Mouse (Mus musculus) neutrophil, adult 5-6 weeks (primary cell): ENCODE measurements around the gene Eml2. TPM values are rescaled to one million over a fixed set of nuclear protein-coding genes. Genes with fewer than 3 reads are reported as not detected.
"Not testable (repeated sequence)": the region's sequence is repeated elsewhere in the genome, so short reads cannot be mapped to it uniquely, and the experiment has no call there.

ENCODE experiments used
- ATAC-seq: fragments of 151-379, 151-347 bp; 2 replicates; pipeline ENCODE4 v1.8.0; 2017; ENCODE audit warnings: mild to moderate bottlenecking, moderate TSS enrichment; ENCODE audit not compliant: insufficient number of reproducible peaks, poor library complexity, low FRiP score, severe bottlenecking; ENCODE audit errors: extremely low read depth
- total RNA-seq: library from RNA; stranded (forward); fragments of 200-1000 nt; gene quantifications from 2 replicates; pipeline ENCODE4 v1.2.3, GENCODE M21; 2017

Gene Eml2
- 9.1 and 13.3 TPM in 2 replicates for total RNA-seq

DNA sequence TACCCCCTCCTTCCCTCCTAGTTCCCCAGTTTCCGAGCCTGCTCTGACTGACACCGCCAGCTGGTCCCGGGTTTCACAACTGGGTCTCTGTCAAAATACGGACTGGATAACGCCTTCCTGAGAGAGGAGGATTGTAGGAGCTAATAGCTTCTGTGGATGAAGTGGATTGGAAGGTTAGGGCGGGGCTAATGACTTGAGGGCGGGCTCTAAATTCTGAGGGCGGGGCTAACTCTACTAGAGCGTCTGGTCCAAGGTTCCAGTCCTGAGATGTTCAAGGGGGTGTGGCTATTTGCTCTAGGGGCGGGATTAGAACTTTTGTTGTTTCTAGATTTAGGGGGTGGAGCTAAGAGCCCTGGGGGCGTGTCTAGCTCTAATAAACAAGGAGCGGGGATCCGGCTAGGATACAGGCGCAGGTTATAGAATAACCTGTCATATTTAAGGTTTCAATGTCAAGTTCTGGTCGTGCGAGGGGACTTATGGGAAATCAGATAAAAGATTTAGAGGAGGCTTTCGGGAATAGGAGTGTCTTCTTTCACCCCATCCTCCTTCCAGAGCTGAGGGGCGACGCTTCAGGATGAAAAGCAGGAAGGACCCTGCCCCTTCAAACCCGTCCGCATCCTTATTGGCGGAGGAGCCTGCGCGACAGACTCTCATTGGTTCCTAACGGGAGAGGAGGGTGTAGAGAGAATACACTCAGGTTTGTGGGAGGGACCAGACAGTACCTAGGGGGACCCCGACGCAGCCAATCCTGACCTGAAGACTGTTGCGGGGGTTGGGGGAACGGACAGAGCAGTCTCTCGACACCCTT, at the start of gene Eml2:
Gene Eml2 (plus strand): TSS at position 714 of the 808 bp plus-strand sequence.
- no peak for ATAC-seq

DNA sequence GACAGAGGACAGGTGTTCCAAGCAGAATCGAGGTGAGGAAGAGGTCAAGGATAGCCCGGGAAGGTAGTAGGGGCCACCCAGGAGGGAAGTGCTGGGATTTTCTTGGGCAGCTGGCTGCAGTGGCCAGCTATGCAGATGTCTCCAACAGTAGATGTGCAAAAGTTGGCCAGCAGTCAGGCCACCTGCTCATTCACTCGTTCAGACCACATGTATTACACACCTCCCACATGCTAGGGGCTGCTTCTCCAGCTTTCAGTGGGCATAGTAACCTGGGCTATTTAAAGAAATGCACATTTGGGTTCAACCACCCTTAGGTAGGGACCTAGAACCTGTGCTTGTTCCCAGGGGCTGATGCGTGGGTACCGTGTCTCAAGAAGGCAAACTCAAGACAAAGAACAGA, 48.5 kb upstream of the Eml2 start:
- no peak for ATAC-seq

DNA sequence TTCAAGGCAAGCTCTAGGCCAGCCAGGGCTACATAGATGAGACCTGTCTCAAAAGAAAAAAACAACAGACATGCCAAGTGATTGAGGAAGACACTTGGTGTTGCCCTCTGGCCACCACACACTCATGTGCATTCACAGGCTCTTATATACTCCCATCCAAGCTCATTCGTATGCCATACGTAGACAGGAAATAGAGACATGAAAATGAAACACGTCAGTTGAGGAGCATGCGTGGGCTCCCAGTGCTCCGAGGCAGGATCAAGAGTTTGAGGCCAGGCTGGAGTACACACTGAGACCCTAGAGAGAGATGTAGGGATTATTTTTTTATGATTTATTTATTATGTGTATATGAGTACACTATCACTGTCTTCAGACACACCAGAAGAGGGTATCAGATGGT, 46.8 kb upstream of the Eml2 start:
- ATAC-seq = no peak

DNA sequence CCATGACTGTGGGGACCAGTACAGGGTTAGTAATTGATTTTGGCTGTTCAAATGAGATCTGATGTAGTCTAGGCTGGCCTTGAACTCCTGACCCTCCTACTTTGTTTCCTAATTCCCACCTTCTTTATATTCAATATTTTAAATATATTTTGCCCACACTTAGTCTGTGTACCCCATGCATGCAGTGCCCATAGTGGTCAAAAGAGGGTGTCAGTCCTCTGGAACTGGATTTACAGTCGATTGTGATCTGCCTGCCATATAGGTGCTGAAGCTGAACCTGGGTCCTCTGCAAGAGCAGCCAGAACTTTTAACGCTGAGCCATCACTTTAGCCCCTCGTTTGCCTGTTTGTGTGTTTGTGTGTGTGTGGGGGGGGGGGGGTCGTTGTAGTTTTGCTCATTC, 45.6 kb upstream of the Eml2 start:
- ATAC-seq = no peak

DNA sequence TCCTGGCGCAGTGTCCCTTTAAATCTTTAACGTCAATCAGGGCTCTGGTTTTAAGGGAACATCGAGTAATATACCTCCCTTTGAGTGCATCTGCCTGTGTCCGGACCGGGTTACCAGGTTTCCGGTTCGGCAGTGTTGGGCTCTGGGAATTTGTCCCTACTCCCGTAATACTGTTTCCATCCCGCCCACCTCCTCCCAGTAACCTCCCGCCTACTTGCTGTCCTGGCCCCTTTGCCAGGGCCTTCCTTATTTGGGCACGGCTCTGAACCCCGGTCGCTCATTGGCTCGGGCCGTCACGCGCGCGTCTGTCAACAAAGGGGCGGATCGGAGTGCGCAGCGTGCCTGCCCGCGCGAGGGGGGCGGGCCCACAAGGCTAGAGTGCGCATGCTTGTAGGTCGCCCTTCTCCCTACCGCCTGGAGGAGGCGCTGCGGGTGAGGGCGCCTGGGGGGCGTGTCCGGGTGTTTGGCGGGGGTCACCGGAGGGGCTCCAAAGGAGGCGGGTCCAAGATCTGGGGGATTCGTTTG, 44.8 kb upstream of the Eml2 start:
- ATAC-seq = peak; percentile 90

DNA sequence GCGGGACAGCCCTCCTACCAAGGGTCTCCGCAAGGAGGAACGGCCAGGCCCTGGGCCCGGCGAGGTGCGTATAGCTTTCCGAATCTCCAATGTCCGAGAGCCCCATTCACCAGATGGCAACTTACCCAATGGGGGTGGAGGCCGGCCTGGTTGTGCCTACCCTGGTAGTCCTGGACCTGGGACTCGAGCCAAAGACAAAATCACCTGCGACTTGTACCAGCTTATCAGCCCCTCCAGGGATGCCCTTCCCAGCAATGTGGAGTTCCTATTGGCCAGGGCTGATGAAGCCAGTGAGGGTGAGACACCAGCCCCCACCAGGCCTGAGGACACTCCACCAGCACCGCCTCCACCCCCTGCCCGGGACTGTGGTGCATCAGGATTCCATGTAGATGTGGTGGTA, 40.1 kb upstream of the Eml2 start:
- no peak for ATAC-seq

DNA sequence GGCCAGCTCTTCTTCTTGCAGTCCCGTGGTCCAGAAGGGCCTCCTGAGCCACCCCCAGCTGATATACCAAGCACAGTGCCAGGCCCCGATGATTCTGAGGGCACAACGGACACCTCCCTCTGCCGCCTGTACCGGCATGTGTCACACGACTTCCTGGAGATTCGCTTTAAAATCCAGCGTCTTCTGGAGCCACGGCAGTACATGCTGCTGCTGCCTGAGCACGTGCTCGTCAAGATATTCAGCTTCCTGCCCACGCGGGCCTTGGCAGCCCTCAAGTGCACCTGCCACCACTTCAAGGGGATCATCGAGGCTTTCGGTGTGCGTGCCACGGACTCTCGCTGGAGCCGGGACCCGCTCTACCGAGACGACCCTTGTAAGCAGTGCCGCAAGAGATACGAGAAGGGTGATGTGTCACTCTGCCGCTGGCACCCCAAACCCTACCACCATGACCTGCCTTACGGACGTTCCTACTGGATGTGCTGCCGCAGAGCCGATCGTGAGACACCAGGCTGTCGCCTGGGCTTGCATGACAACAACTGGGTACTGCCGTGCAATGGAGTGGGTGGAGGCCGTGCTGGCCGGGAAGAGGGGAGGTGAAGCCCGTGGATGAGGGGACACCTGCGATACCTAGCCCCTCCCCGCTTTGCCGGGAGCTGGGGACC, 39.4 kb upstream of the Eml2 start:
- peak; percentile 17; the same call in 1 of the 2 replicates for ATAC-seq

DNA sequence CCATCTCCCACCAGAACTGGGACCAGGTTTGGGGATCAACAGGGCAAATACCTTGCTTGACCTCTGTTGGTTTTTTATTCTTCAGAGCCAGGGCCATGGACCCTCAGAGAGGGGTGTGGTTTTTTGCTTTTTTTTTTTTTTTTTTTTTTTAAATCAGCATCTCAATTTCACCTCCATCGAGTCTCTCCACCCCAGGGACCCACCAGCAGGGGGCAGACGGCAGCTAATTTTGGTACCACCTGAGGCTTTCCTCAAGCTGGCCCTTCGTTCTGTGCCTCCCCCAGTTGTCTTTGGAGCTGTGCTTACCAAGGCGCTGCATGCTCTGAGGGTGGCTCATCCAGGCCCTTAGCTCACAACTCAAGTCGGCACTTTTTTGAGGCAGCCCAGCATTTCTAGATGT, 38.8 kb upstream of the Eml2 start:
- no peak for ATAC-seq

DNA sequence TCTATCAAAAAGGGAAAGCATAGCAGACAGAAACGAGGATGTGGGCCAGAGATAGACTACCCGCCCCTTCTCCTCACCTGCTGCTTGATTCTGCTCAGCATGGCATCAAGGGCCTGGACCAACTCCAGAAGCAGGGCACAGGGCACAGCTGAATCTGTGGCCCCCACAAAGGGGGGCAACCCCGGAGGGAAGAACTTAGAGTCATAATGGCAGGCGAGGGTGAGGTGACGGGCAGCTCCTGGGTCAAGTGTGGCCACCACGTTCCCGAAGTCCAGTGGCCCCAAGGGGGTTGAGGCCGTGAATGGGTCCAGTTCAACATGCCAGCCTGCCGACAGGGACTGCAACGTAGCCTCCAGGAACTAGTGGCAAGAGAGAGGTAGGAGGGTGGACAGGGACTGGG, 29.4 kb upstream of the Eml2 start:
- no peak for ATAC-seq

DNA sequence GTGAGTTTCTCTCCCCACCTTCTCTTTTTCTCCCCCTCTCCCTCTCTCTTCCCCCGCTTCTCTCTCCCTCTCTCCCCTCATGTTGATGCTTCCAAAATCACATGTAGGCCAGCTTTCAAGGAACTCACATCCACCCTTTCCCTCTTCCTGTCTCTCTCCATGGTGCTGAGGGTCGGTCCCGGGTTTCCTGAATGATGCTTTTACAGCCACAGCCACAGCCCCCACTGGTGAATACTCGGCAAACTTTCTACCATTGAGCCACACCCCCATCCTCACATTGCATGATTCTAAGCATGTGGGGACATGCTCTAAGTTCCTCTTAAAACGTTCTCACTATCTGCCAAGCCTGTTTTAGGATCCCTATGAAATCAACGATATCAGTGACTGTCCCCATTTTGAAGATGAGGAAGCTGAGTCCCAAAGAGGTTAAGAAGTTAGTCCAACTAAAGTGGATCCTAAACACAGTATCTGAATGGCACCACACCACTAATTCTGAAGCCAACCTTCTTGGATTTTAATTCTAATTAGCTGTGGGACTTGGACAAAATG, 28.6 kb upstream of the Eml2 start:
- no peak for ATAC-seq

DNA sequence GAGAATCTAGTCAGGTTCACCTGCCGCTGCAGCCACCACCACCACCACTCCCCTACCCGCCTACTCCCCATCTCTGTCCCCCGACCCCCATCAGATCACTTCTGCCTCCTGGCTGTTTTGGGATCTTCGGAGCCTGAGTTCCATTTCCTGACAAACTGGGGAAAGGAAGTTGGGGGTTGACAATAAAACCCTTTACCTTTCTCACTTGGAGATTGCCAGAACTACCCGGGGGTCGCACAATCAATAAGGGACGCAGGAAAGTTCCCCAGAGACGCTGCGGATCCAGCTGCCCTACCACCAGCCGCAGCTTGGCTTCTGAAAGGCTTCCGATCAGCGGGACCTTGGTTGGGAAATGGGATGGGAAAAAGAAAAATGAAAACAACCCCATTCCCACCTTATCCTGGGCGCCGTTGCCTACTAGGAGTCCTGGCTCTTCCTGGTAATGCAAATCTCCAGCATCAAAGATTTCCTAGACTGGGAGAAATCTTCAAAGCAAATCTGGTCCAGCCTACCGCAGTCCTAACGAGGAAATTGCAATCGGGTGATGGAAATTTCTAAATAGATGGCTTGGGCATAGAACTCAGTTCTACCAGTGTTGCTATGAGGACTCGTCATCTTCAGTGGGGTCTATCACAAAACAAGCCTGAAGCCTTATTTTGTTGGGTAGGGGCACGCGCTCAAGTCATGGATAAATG, 27.9 kb upstream of the Eml2 start:
- ATAC-seq = no peak

DNA sequence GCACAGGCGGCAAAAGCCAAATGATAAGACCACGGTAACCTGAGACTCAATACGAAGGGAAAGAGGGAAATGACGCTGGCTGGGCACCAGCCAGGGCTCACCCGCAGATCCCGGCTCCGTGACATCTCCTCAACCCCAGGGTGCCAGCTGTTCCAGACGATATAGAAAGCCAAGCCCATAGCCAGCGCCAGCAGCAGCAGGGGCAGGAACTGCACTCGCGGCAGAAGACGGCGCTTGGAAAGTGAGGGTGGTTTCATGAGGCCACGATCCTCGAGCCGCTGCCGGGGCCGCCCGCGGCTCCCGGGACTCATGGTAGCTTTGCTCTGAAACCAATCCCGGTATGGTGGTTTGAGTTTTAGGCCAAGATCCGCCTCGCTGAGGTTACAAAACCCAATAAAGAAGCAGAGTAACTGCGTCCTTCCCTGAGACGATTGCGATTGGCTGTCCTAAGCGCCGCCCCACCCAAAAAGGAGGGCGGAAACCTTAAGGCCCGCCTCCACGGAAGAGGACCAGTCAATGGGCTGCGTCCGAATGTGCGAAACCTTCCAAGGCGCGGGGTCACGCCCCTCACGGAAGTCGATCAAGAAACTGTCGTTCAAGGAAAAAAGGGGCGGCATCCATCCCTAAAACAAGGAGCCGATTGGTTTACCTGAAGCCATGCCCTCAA, 27.2 kb upstream of the Eml2 start, which contains the start of gene Qpctl:
Gene Qpctl (minus strand): TSS at position 417 of the 667 bp plus-strand sequence.
- peak; percentile 92 for ATAC-seq

DNA sequence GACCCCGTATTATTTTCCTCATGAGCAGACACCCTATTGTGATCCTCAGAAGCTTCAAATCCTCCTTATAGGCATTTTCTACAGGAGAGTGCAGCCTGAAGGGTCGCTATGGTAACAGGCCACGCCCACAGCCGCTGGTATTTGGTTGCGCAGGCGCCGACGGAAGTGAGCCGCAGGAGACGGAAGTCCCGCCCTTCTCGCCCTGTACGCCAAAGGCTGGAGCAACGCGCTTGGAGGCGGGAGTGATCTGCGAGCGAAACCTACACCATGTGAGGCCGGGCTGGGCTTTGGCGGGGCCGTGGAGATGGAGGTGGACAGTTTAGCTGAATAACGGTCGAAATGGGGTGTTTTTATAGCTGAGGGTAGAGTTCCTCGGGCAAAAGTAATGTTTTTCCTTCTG, 26.6 kb upstream of the Eml2 start, which contains the start of gene Snrpd2:
Gene Snrpd2 (plus strand): TSS at position 97 of the 400 bp plus-strand sequence.
- peak; percentile 66 for ATAC-seq

DNA sequence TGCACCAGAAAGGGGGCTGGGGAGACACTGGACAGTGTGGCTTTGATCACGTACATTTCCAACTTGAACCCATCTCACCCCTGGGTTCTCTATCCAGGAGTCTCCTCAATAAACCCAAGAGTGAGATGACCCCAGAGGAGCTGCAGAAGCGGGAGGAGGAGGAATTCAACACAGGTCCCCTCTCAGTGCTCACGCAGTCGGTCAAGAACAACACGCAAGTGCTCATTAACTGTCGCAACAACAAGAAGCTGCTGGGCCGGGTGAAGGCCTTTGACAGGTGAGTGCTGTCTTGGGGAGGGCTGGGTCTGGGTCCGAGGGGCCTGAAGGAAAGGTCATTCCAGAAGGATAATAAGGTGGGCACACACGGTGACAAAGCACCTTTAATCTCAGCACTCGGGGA, 25.1 kb upstream of the Eml2 start:
- not testable (repeated sequence) for ATAC-seq

DNA sequence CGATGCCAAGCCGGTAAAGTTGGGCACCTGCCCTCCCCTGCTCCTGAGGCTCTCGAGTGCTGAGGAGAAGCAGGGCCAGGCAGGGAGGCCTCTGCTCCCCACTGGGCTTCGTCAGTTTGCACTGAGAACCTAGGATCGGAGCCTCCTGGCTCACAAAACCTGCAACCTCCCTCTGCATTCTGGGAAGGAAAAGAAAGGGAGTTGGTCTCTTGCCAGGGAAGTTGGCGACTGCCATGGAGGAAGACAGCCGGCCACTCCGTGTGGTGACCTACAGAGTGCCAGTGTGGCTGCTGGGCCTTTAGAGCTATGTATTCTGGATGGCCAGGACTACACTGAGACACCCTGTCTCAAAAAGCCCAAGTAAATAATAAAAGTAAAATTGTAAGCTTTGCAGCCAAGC, 21.4 kb upstream of the Eml2 start:
- no peak for ATAC-seq

DNA sequence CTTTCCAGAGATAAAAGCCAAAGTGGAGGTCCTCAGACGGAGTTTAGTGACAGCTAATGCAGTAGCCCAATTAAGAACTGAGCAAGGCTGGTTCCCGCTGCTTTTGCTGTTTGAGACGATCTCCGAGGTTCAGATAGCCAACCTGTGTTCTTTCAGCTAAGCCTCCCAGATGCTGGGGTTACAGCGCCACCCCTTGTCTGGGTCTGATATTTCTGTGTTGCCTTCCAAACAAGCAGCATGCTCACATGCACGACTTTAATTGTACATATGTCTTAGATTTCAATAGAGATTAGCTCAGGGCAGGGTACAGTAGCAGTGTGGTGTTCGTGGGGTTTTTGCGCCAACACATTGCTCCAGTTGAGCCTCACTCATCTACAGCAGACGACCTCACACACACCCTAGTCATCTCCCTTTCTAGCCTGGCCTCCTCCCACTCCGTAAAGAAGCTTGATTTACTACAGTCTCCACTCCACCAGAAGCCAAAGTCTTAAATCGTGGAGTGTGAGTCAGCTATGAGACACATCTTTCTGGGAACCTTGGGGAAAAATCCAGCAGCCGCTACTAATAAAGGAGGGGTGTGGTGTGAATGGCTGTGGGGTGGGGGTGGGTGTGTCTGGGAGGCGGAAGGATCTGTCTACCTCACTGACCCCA, 20.3 kb upstream of the Eml2 start:
- ATAC-seq = no peak

DNA sequence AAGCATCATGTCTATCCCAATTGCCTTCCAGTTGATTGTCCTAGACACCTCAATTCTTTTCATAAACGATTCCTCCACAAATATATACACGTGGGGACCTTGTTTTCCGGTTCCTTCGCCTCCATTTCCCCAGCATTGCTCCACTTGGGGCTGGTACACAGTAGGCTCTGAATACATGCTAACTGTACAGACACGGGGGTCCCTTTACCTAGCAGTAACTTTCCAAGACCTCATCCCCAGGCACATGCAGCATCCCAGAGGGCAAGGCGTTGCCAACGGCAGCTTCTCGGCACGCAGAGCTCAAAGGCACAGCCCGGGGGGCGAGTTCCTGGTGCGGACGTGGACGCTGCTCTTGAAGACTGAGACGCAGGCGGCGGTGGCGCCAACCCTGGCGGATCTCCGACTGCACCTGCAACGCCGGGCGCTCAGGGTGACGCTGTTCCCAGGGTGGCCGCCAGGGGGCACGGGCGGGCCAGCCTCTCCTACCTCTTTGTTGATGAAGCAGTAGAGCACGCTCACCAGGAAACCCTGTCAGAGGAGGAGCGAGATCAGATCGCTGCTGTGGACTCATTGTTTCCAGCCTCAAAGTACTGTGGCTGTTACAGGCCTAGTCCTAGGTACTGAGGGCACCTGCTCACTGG, 18.9 kb upstream of the Eml2 start:
- peak; percentile 88 for ATAC-seq

DNA sequence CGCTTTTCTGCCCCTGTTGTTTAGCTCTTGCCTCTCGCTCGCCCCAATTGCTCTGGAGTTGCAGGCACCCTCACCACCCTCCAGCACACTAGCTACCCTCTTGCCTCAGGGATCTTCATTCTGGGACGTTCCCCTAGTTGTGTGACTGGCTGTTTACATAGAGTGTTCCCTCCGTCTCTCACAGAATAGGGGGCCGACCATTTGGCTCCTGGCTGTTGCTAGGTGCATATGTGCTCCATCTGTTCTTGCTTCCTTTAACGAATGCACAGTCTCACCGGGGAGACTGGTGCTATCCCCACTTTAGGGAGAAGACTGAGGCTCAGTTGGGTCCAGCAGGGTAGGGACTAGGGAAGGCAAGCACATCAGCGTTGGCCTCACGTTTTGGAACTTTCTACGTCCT, 17.6 kb upstream of the Eml2 start:
- ATAC-seq = no peak
